ENCODE assay signal across 11 mouse cellular contexts in the genomic region with DNA sequence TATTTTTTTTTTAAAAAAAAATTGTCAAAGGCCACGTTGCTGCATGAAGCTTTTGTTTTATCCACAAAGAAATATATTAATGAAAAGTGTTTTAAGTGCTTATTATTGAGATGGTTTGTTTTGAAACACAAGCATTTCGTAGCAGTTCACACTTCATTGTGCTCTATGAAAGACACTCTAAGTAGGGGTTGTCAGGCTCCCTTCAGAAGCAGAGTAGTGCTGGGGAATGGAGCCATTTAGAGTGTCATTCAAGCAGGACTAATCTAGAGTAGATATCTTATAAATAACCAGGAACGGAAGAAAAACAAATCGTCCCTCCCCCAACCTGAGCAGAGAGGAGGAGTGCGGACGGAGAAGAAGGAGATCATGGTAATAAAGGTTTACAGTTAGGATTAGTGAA.
"Had no signal": no experiment of that assay in that cellular context is flagged by ENCODE, and none has a peak within 500 bp of the region (broad histone marks: within the 10 kb centered on the region; RNA-seq: fewer than 3 reads in every experiment).

No protein-coding gene starts in this region.

- H3K36me3 ChIP-seq: limb, embryonic 13.5 days; neural tube, embryonic 15.5 days had no signal

- H3K4me2 ChIP-seq: limb, embryonic 13.5 days; neural tube, embryonic 15.5 days had no signal

- H3K27me3 ChIP-seq: neural tube, embryonic 15.5 days had no signal

- H3K4me1 ChIP-seq: limb, embryonic 13.5 days had no signal

- H3K9me3 ChIP-seq: limb, embryonic 13.5 days; neural tube, embryonic 15.5 days had no signal

- H3K27ac ChIP-seq: kidney, postnatal 0 days; limb, embryonic 13.5 days; liver, embryonic 14.5 days; neural tube, embryonic 15.5 days had no signal

- H3K9ac ChIP-seq: limb, embryonic 13.5 days; liver, embryonic 14.5 days; neural tube, embryonic 15.5 days had no signal

- DNase-seq: kidney, postnatal 36 days; layer of hippocampus, adult 9-11 months; lung, adult 18-20 months; right cerebral cortex, adult 18-20 months; right cerebral cortex, postnatal 25 days; thymus, postnatal 14 days had no signal

- H3K4me3 ChIP-seq: limb, embryonic 13.5 days; myocyte; neural tube, embryonic 15.5 days had no signal
